Mouse (Mus musculus) liver, embryonic 14.5 days (tissue): Measurements from ENCODE around the gene Pecam1. TPM values are rescaled to one million over a fixed set of nuclear protein-coding genes. Genes with fewer than 3 reads are reported as not detected.
"Not testable (repeated sequence)": the region's sequence is repeated elsewhere in the genome, so short reads cannot be mapped to it uniquely, and the experiment has no call there.

Experiments
- ATAC-seq: fragments of 200-750 bp; cut with Nextera tagmentation; 2 replicates; pipeline ENCODE4 v1.8.0; 2017; ENCODE audit warnings: moderate number of reproducible peaks, mild to moderate bottlenecking, moderate library complexity; ENCODE audit not compliant: insufficient read depth
- DNase-seq, 3 experiments: peaks; one replicate each; pipeline ENCODE4 v3.0.0-alpha.2; 2012 to 2013; ENCODE audit warnings: low read depth in 3 of 3, low spot score in 3 of 3
- H3K27ac ChIP-seq: fragments of 300-500 bp; sonication (generic); 2 replicates; pipeline ENCODE4 v1.5.1; 2014; ENCODE audit warnings: moderate library complexity, mild to moderate bottlenecking, control low read depth, inconsistent platforms
- H3K27me3 ChIP-seq: fragments of 300-500 bp; sonication (generic); 2 replicates; pipeline ENCODE4 v1.6.1; 2014; ENCODE audit warnings: mild to moderate bottlenecking, low read length, moderate library complexity; ENCODE audit not compliant: control insufficient read depth, insufficient read depth
- H3K36me3 ChIP-seq: fragments of 300-500 bp; sonication (generic); replicated peaks from 2 replicates; pipeline ENCODE4 v1.6.1; 2014; ENCODE audit warnings: low read depth; ENCODE audit not compliant: control insufficient read depth, insufficient read depth
- H3K4me1 ChIP-seq, 2 experiments: fragments of 200-500 bp in 1 of 2; fragments of 300-500 bp in 1 of 2; sonication (generic) in 1 of 2; replicated peaks; 2 replicates each; pipeline ENCODE4 v1.6.1; 2012 to 2014; ENCODE audit warnings: antibody characterized with exemption in 1 of 2, inconsistent platforms in 1 of 2, low read length in 1 of 2; ENCODE audit not compliant: control insufficient read depth in 2 of 2, insufficient read depth in 2 of 2
- H3K4me2 ChIP-seq: fragments of 300-500 bp; sonication (generic); 2 replicates; pipeline ENCODE4 v1.6.1; 2014; ENCODE audit warnings: low read depth, mild to moderate bottlenecking, control low read depth, moderate library complexity
- H3K4me3 ChIP-seq, 2 experiments: fragments of 200-500 bp in 1 of 2; fragments of 300-500 bp in 1 of 2; sonication (generic) in 1 of 2; 2 replicates each; pipeline ENCODE4 v1.5.1; 2012 to 2014; ENCODE audit warnings: low read depth in 2 of 2, low read length in 2 of 2, mild to moderate bottlenecking in 2 of 2, control low read depth in 1 of 2, inconsistent platforms in 1 of 2, moderate library complexity in 1 of 2; ENCODE audit not compliant: insufficient read depth in 1 of 2
- H3K9ac ChIP-seq: fragments of 300-500 bp; sonication (generic); replicated peaks from 2 replicates; pipeline ENCODE4 v1.6.1; 2014; ENCODE audit warnings: mild to moderate bottlenecking, control low read depth, moderate library complexity
- H3K9me3 ChIP-seq: fragments of 300-500 bp; sonication (generic); 2 replicates; pipeline ENCODE4 v1.6.1; 2016; ENCODE audit warnings: low read length, mixed read lengths; ENCODE audit not compliant: control insufficient read depth
- CTCF ChIP-seq: IDR thresholded peaks from 2 replicates; pipeline ENCODE4 v1.5.1; 2016; ENCODE audit warnings: antibody characterized with exemption, low read depth, control low read depth
- EP300 ChIP-seq: IDR thresholded peaks from 2 replicates; pipeline ENCODE4 v1.6.1; 2016; ENCODE audit warnings: antibody characterized with exemption, low read depth
- WGBS: fragments of 180-500 bp; shearing (Covaris S2); extraction: QIAGEN DNeasy Blood & Tissue Kit; methylation state at CpG from one replicate; pipeline ENCODE4 v1.1.7; 2014; ENCODE audit not compliant: insufficient replicate concordance; 5-methylcytosine and 5-hydroxymethylcytosine counted together
- polyA plus RNA-seq, 2 experiments: library from polyadenylated mRNA; depleted of rRNA in 1 of 2; stranded (reverse) in 1 of 2; unstranded in 1 of 2; fragments of >200 nt; fragmentation: Nextera tagmentation in 1 of 2; extraction: Ambion mirVana in 1 of 2; gene quantifications; 2 replicates each; pipeline versions ENCODE4 v1.2.1 to v1.2.3; 2012 to 2014

Pecam1 gene
- polyA plus RNA-seq, 2 experiments: 5.5 to 6.3 TPM

- H3K4me2 ChIP-seq: no peak overlapping the region
- H3K36me3 ChIP-seq: no peaks in the 10 kb centered on the region
- H3K9ac ChIP-seq: no peak overlapping the region
- ATAC-seq: no peak
- H3K4me1 ChIP-seq: no peaks in the 10 kb centered on the region
- 70% methylated on average over 3 of the region's 3 CpGs for WGBS
- DNase-seq: no peak
- H3K27me3 ChIP-seq: no peaks in the 10 kb centered on the region
- no peak overlapping the region for H3K27ac ChIP-seq
- H3K9me3 ChIP-seq: no peaks in the 10 kb centered on the region
- H3K4me3 ChIP-seq: no peak overlapping the region
- TF ChIP-seq EP300: no peak
- no peak for TF ChIP-seq CTCF
Measured at GRCm38 (mm10) chr11:106741826-106742225, 8.6 kb downstream of the Pecam1 start.

- Histone ChIP-seq H3K4me2 (no peak overlapping the region), H3K4me1 (no peaks in the 10 kb centered on the region), H3K27ac (no peak overlapping the region), H3K9ac (no peak overlapping the region), H3K4me3 (no peak overlapping the region), H3K36me3 (no peaks in the 10 kb centered on the region), H3K9me3 (no peaks in the 10 kb centered on the region), H3K27me3 (no peaks in the 10 kb centered on the region)
- no peak for ATAC-seq
- no peak for TF ChIP-seq CTCF
- no peak for TF ChIP-seq EP300
- 67% methylated on average over 6 of the region's 6 CpGs for WGBS
- DNase-seq: no peak
Measured at GRCm38 (mm10) chr11:106741232-106741631, 9.2 kb downstream of the Pecam1 start.

- TF ChIP-seq CTCF: peak; percentile 6; the same call in 1 of the 2 replicates
- H3K9me3 ChIP-seq, ATAC-seq, H3K4me3 ChIP-seq, H3K9ac ChIP-seq, H3K27ac ChIP-seq, H3K4me1 ChIP-seq, H3K36me3 ChIP-seq, H3K27me3 ChIP-seq, H3K4me2 ChIP-seq, DNase-seq: not testable (repeated sequence)
- 72% methylated on average over 8 of the region's 8 CpGs for WGBS
Measured at GRCm38 (mm10) chr11:106740724-106741123, 9.7 kb downstream of the Pecam1 start.

GRCm38 (mm10) chr11:106739116-106739515, 11.3 kb downstream of the Pecam1 start:
- Histone ChIP-seq H3K4me2 (no peak overlapping the region), H3K4me1 (no peaks in the 10 kb centered on the region), H3K9ac (no peak overlapping the region), H3K4me3 (no peak overlapping the region), H3K27ac (no peak overlapping the region), H3K27me3 (no peaks in the 10 kb centered on the region), H3K36me3 (no peaks in the 10 kb centered on the region), H3K9me3 (no peaks in the 10 kb centered on the region)
- ATAC-seq (no peak), DNase-seq (no peak)
- TF ChIP-seq EP300 (no peak), CTCF (no peak)
- 68% methylated on average over 2 of the region's 2 CpGs for WGBS

DNA sequence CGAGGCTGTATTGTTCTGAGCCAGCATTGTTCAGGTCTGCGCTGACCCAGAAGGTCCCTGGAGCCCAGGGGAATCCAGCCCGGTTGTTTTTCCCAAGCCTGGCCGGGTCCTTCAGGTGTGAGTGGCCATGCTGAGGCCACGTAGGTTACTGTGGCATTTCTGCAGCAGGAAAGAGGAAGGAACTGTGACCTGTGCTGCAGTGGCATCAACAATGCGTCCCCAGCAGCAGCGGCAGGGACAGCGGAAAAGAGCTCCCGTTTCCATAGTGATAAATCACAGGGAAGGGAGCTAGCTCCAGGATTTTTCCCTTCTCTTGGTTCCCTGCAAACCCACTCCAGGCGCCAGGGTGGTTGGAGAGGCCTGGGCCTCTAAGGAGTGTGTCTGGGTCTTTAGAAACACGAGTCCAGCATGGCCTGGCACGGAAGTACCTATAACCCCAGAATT, 13.2 kb downstream of the Pecam1 start:
- WGBS: 49% methylated on average over 12 of the region's 12 CpGs
- no peak overlapping the region for H3K9ac ChIP-seq
- H3K27ac ChIP-seq: no peak overlapping the region
- TF ChIP-seq CTCF: no peak
- no peak for TF ChIP-seq EP300
- H3K27me3 ChIP-seq: no peaks in the 10 kb centered on the region
- DNase-seq: no peak
- H3K36me3 ChIP-seq: no peaks in the 10 kb centered on the region
- no peaks in the 10 kb centered on the region for H3K4me1 ChIP-seq
- H3K4me3 ChIP-seq: no peak overlapping the region
- H3K4me2 ChIP-seq: no peak overlapping the region
- ATAC-seq: no peak
- no peaks in the 10 kb centered on the region for H3K9me3 ChIP-seq

DNA sequence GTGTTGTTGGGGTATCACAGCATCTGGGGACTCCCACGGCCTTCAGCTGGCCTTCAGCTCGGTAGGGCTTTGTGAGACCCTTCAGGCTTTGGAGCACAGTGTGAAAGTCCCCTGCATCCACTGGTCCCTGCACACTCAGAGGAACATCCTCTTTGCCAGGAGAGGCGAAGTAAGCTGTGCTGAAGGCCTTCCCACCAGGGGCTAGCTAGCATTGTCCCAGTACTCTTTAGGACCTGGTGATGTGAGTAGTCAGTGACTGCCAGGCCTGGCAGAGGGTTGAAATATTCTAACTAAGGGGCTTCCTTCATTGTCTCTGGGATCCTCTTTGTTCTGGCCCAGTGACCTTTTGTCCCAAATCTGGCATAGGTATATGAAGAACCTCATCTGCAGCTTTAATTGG, 13.8 kb downstream of the Pecam1 start:
- Histone ChIP-seq H3K27ac (no peak overlapping the region), H3K27me3 (no peaks in the 10 kb centered on the region), H3K9me3 (no peaks in the 10 kb centered on the region), H3K9ac (no peak overlapping the region), H3K4me3 (no peak overlapping the region), H3K36me3 (no peaks in the 10 kb centered on the region), H3K4me2 (no peak overlapping the region), H3K4me1 (no peaks in the 10 kb centered on the region)
- ATAC-seq: no peak
- TF ChIP-seq CTCF (no peak), EP300 (no peak)
- WGBS: 67% methylated on average over 3 of the region's 3 CpGs
- DNase-seq: no peak
